In the genomic region with DNA sequence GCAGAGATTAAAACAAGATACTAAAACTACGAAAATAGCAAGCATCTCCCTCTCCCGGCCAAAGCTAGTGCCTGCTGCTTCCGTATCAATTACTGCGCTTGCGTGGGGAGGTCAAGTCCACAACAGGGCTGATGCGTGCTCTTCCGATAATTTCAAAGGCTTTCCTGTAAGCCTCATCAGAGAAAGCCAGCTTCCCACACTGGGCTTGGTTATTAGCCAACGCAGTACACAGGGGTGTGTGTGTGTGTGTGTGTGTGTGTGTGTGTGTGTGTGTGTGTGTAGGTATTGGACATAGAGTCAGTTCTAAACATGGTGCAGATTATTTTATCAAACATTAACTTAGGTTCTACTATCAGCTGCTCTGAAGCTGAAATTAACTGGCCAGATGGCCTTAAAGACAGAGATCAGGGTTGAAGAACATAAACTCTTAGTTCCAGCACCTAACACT, we compare ENCODE assay signal across 20 mouse cellular contexts. TPM values are rescaled to one million over a fixed set of nuclear protein-coding genes. Genes with fewer than 3 reads are reported as not detected.
DNase-seq lines count a peak whose midpoint lies in the region; ATAC-seq and TF ChIP-seq lines count a peak whose summit lies in the region.
"Had no signal": no experiment of that assay in that cellular context is flagged by ENCODE, and none has a peak within 500 bp of the region (broad histone marks: within the 10 kb centered on the region; RNA-seq: fewer than 3 reads in every experiment).

No protein-coding gene starts in this region.

- H3K27me3 ChIP-seq in forebrain, embryonic 10.5 days (ENCODE audit: poor library complexity, severe bottlenecking): no peaks in the 10 kb centered on the region
- H3K27me3 ChIP-seq in forebrain, embryonic 16.5 days (replicated peaks; ENCODE audit: control insufficient read depth, insufficient read depth, low read length): no peaks in the 10 kb centered on the region
- no peaks in the 10 kb centered on the region for H3K27me3 ChIP-seq in E14TG2a.4 (ENCODE audit: insufficient read depth, low read length)
- H3K27me3 ChIP-seq in intestine, embryonic 15.5 days (replicated peaks): no peaks in the 10 kb centered on the region
- H3K27me3 ChIP-seq: embryonic facial prominence, embryonic 13.5 days; heart, embryonic 15.5 days; kidney, embryonic 15.5 days; limb, embryonic 15.5 days; lung, embryonic 15.5 days; neural tube, embryonic 12.5 days had no signal

- peak; percentile 61 for TF ChIP-seq CTCF in layer of hippocampus, adult 2 months (conservative IDR thresholded peaks at IDR 0.05)
- peak; percentile 18; the same call in 1 of the 2 replicates for TF ChIP-seq CTCF in E14TG2a.4 (conservative IDR thresholded peaks at IDR 0.05; ENCODE audit: low read length)

- H3K9me3 ChIP-seq in forebrain, embryonic 10.5 days: no peaks in the 10 kb centered on the region
- H3K9me3 ChIP-seq in forebrain, embryonic 16.5 days (ENCODE audit: control insufficient read depth, low read length): no peaks in the 10 kb centered on the region
- no peaks in the 10 kb centered on the region for H3K9me3 ChIP-seq in E14TG2a.4 (ENCODE audit: low read length)
- H3K9me3 ChIP-seq in intestine, embryonic 15.5 days: no peaks in the 10 kb centered on the region
- H3K9me3 ChIP-seq: embryonic facial prominence, embryonic 13.5 days; heart, embryonic 15.5 days; kidney, embryonic 15.5 days; limb, embryonic 15.5 days; lung, embryonic 15.5 days; neural tube, embryonic 12.5 days had no signal

- no peak for DNase-seq in forebrain, embryonic 10.5 days (ENCODE audit: extremely low spot score, low spot score)
- peak in 1 of 2 experiments; percentile 10 for DNase-seq in layer of hippocampus, adult 2 months (ENCODE audit: low spot score in 2 of 2)
- DNase-seq in layer of hippocampus, adult 9-11 months: no peak
- DNase-seq in left cerebral cortex, postnatal 10 days (ENCODE audit: extremely low spot score in 1 of 2, low spot score in 2 of 2): no peak
- DNase-seq: adrenal gland, adult 8-10 months; cerebellum, adult 9-10 months; gastrocnemius, postnatal 10 days; kidney, postnatal 4 days; thymus, adult 2 months had no signal

- peaks cover 49% of the 10 kb centered on the region for H3K36me3 ChIP-seq in forebrain, embryonic 10.5 days (replicated peaks)
- peaks cover 6% of the 10 kb centered on the region; the same call in 1 of the 2 replicates for H3K36me3 ChIP-seq in forebrain, embryonic 16.5 days (ENCODE audit: control insufficient read depth, insufficient read depth)
- peaks cover 55% of the 10 kb centered on the region for H3K36me3 ChIP-seq in E14TG2a.4 (ENCODE audit: insufficient read depth, low read length)
- H3K36me3 ChIP-seq in intestine, embryonic 15.5 days: 0 out of 2 replicates have a peak, but pooled peaks cover 5% of the 10 kb centered on the region

- no peak overlapping the region for H3K9ac ChIP-seq in forebrain, embryonic 16.5 days (replicated peaks; ENCODE audit: low read depth, low read length)
- H3K9ac ChIP-seq in intestine, embryonic 15.5 days: no peak overlapping the region
- H3K9ac ChIP-seq: embryonic facial prominence, embryonic 13.5 days; heart, embryonic 15.5 days; kidney, embryonic 15.5 days; limb, embryonic 15.5 days; lung, embryonic 15.5 days; neural tube, embryonic 12.5 days had no signal

- no peak overlapping the region for H3K4me2 ChIP-seq in forebrain, embryonic 16.5 days (ENCODE audit: low read length)
- peak overlapping the region; percentile 13; the same call in 1 of the 2 replicates for H3K4me2 ChIP-seq in intestine, embryonic 15.5 days (replicated peaks)
- H3K4me2 ChIP-seq: embryonic facial prominence, embryonic 13.5 days; heart, embryonic 15.5 days; kidney, embryonic 15.5 days; limb, embryonic 15.5 days; lung, embryonic 15.5 days; neural tube, embryonic 12.5 days had no signal

- H3K4me1 ChIP-seq in forebrain, embryonic 10.5 days: peaks cover 44% of the 10 kb centered on the region
- H3K4me1 ChIP-seq in forebrain, embryonic 16.5 days (replicated peaks; ENCODE audit: control insufficient read depth, insufficient read depth, low read length): peaks cover 14% of the 10 kb centered on the region
- H3K4me1 ChIP-seq in E14TG2a.4 (replicated peaks; ENCODE audit: low read depth, low read length): peaks cover 100% of the 10 kb centered on the region
- H3K4me1 ChIP-seq in intestine, embryonic 15.5 days (replicated peaks): peaks cover 32% of the 10 kb centered on the region

- ATAC-seq in forebrain, embryonic 16.5 days: no peak
- ATAC-seq in intestine, embryonic 15.5 days: peak; percentile 63
- no peak for ATAC-seq in erythroblast, adult 5-6 weeks (replicated peaks; ENCODE audit: low FRiP score, poor library complexity, severe bottlenecking)
- ATAC-seq: CD4-positive, CD25-positive, alpha-beta regulatory T cell, adult 4 months had no signal

- no peak overlapping the region for H3K4me3 ChIP-seq in forebrain, embryonic 10.5 days
- no peak overlapping the region for H3K4me3 ChIP-seq in forebrain, embryonic 16.5 days (replicated peaks; ENCODE audit: low read length)
- no peak overlapping the region for H3K4me3 ChIP-seq in layer of hippocampus, adult 2 months
- peak overlapping the region; percentile 68 for H3K4me3 ChIP-seq in E14TG2a.4 (replicated peaks; ENCODE audit: low read length)
- H3K4me3 ChIP-seq in intestine, embryonic 15.5 days (replicated peaks): no peak overlapping the region
- H3K4me3 ChIP-seq: embryonic facial prominence, embryonic 13.5 days; heart, embryonic 15.5 days; kidney, embryonic 15.5 days; limb, embryonic 15.5 days; lung, embryonic 15.5 days; neural tube, embryonic 12.5 days had no signal

- peak overlapping the region; percentile 82; the same call in 1 of the 2 replicates for H3K27ac ChIP-seq in forebrain, embryonic 10.5 days
- no peak overlapping the region for H3K27ac ChIP-seq in forebrain, embryonic 16.5 days (ENCODE audit: low read length)
- peak overlapping the region; percentile 70 for H3K27ac ChIP-seq in layer of hippocampus, adult 2 months
- H3K27ac ChIP-seq in intestine, embryonic 15.5 days: 0 out of 2 replicates have a peak overlapping the region, but pooled peaks have one; percentile 17
- H3K27ac ChIP-seq: embryonic facial prominence, embryonic 13.5 days; heart, embryonic 15.5 days; limb, embryonic 15.5 days; lung, embryonic 15.5 days; neural tube, embryonic 12.5 days had no signal

- intact Hi-C loops in left cerebral cortex, postnatal 10 days (cut with DNase I): no loop called here

- 95% methylated on average over 8 of the region's 8 CpGs for WGBS in forebrain, embryonic 10.5 days
- 92% methylated on average over 8 of the region's 8 CpGs for WGBS in forebrain, embryonic 16.5 days
- WGBS in intestine, embryonic 15.5 days: 72% methylated on average over 8 of the region's 8 CpGs

RNA-seq across cellular contexts. Expression of gene Dnah8, which starts 17.5 kb away (rescaled TPM):
- 0.68 and 1.1 TPM in 2 replicates for polyA plus RNA-seq in forebrain, embryonic 10.5 days (2016; fragmentation: Nextera tagmentation; extraction: Ambion mirVana)
- 1.6 and 2.0 TPM in 2 replicates for polyA plus RNA-seq in forebrain, embryonic 16.5 days (2015; fragmentation: Nextera tagmentation; extraction: Ambion mirVana)
- 1 to 10 TPM; 2.4 to 3.5 TPM for total RNA-seq in layer of hippocampus, adult 2 months (2021)
- polyA plus RNA-seq in intestine, embryonic 15.5 days (2015; fragmentation: Nextera tagmentation; extraction: Ambion mirVana): 0.82 and 1.2 TPM in 2 replicates
- total RNA-seq in left cerebral cortex, postnatal 10 days (2021): 1 to 10 TPM; 1.4 to 4.6 TPM
- 6.0 and 9.4 TPM in 2 replicates for total RNA-seq in erythroblast, adult 5-6 weeks (2015; ENCODE audit: low replicate concordance)
- total RNA-seq in erythroblast, adult 5-6 weeks (2017; ENCODE audit: low replicate concordance): 9.3 and 12.0 TPM in 2 replicates

RNA-seq across cellular contexts. Expression of gene Glo1, which starts 20.0 kb away (rescaled TPM):
- polyA plus RNA-seq in forebrain, embryonic 10.5 days (2016; fragmentation: Nextera tagmentation; extraction: Ambion mirVana): 258 and 260 TPM in 2 replicates
- 156 and 176 TPM in 2 replicates for polyA plus RNA-seq in forebrain, embryonic 16.5 days (2015; fragmentation: Nextera tagmentation; extraction: Ambion mirVana)
- total RNA-seq in layer of hippocampus, adult 2 months (2021): 100 to 1,000 TPM; 194 to 199 TPM
- polyA plus RNA-seq in intestine, embryonic 15.5 days (2015; fragmentation: Nextera tagmentation; extraction: Ambion mirVana): 215 and 241 TPM in 2 replicates
- 100 to 1,000 TPM; 125 to 130 TPM for total RNA-seq in left cerebral cortex, postnatal 10 days (2021)
- 129 and 153 TPM in 2 replicates for total RNA-seq in erythroblast, adult 5-6 weeks (2015; ENCODE audit: low replicate concordance)
- total RNA-seq in erythroblast, adult 5-6 weeks (2017; ENCODE audit: low replicate concordance): 172 and 176 TPM in 2 replicates

RNA-seq across cellular contexts. Expression of gene Btbd9, which starts 30.4 kb away (rescaled TPM):
- polyA plus RNA-seq in forebrain, embryonic 10.5 days (2016; fragmentation: Nextera tagmentation; extraction: Ambion mirVana): 54.8 and 57.8 TPM in 2 replicates
- 141 and 147 TPM in 2 replicates for polyA plus RNA-seq in forebrain, embryonic 16.5 days (2015; fragmentation: Nextera tagmentation; extraction: Ambion mirVana)
- 100 to 1,000 TPM; 168 to 187 TPM for total RNA-seq in layer of hippocampus, adult 2 months (2021)
- 52.8 and 53.1 TPM in 2 replicates for polyA plus RNA-seq in intestine, embryonic 15.5 days (2015; fragmentation: Nextera tagmentation; extraction: Ambion mirVana)
- 10 to 100 TPM; 88.7 to 93.1 TPM for total RNA-seq in left cerebral cortex, postnatal 10 days (2021)
- 6.5 and 9.2 TPM in 2 replicates for total RNA-seq in erythroblast, adult 5-6 weeks (2015; ENCODE audit: low replicate concordance)
- total RNA-seq in erythroblast, adult 5-6 weeks (2017; ENCODE audit: low replicate concordance): 2.4 and 6.3 TPM in 2 replicates

Comparison
In these comparisons a context has a peak if more than half of its experiments do, and no peak if none do; other contexts are left out.
1. RNA of gene Btbd9, which starts 30.4 kb away (total RNA-seq): 168 to 187 TPM in layer of hippocampus, adult 2 months and 88.7 to 93.1 TPM in left cerebral cortex, postnatal 10 days; 2.4 to 9.2 TPM in erythroblast, adult 5-6 weeks; every median in the first group is over 4 times any median in the second.